Mouse (Mus musculus) frontal cortex, adult 2 months (tissue): ENCODE measurements around the gene Actrt2. TPM values are rescaled to one million over a fixed set of nuclear protein-coding genes. Genes with fewer than 3 reads are reported as not detected.
A peak's percentile ranks its signal among the peaks of the same experiment; 100 is the strongest.

Experiments
- DNase-seq, 2 experiments: peaks; one replicate each; pipeline ENCODE4 v3.0.0; 2022; ENCODE audit warnings: low spot score in 1 of 2; ENCODE audit errors: extremely low spot score in 1 of 2
- polyA plus RNA-seq: library from polyadenylated mRNA; depleted of rRNA; stranded (reverse); fragments of >200 nt; gene quantifications from 2 replicates; pipeline ENCODE4 v1.2.3, GENCODE M21; 2012; rRNA removed

Actrt2 gene
- not detected in 2 replicates for polyA plus RNA-seq

GRCm38 (mm10) chr4:154667767-154668166, at the start of gene Actrt2:
Gene Actrt2, minus strand, starts transcription at chr4:154667867.
- no peak for DNase-seq

GRCm38 (mm10) chr4:154709391-154710107, 41.9 kb upstream of the Actrt2 start:
- DNase-seq = no peak

- DNase-seq = no peak
These were observed 41.1 kb upstream of the Actrt2 start for GRCm38 (mm10) chr4:154708811-154709210.

- DNase-seq = no peak
These were observed 40.6 kb upstream of the Actrt2 start for GRCm38 (mm10) chr4:154708223-154708622.

- DNase-seq = no peak
These were observed 39.9 kb upstream of the Actrt2 start for GRCm38 (mm10) chr4:154707521-154707920.

- no peak for DNase-seq
These were observed 38.8 kb upstream of the Actrt2 start for GRCm38 (mm10) chr4:154706442-154706841.

GRCm38 (mm10) chr4:154705681-154706080, 38.0 kb upstream of the Actrt2 start:
- no peak for DNase-seq

GRCm38 (mm10) chr4:154705056-154705455, 37.4 kb upstream of the Actrt2 start:
- no peak for DNase-seq

GRCm38 (mm10) chr4:154704591-154704990, 36.9 kb upstream of the Actrt2 start:
- DNase-seq = no peak

GRCm38 (mm10) chr4:154703426-154704070, 35.9 kb upstream of the Actrt2 start:
- no peak for DNase-seq

GRCm38 (mm10) chr4:154702931-154703330, 35.3 kb upstream of the Actrt2 start:
- no peak for DNase-seq

GRCm38 (mm10) chr4:154702186-154702585, 34.5 kb upstream of the Actrt2 start:
- no peak for DNase-seq

GRCm38 (mm10) chr4:154700921-154701412, 33.3 kb upstream of the Actrt2 start:
- DNase-seq = no peak

- DNase-seq = no peak
These were observed 32.8 kb upstream of the Actrt2 start for GRCm38 (mm10) chr4:154700436-154700835.

GRCm38 (mm10) chr4:154699236-154699635, 31.6 kb upstream of the Actrt2 start:
- peak in 1 of 2 experiments; percentile 47 for DNase-seq

GRCm38 (mm10) chr4:154698631-154699030, 31.0 kb upstream of the Actrt2 start:
- DNase-seq = no peak

- DNase-seq = no peak
These were observed 30.4 kb upstream of the Actrt2 start for GRCm38 (mm10) chr4:154698021-154698590.

GRCm38 (mm10) chr4:154697476-154697875, 29.8 kb upstream of the Actrt2 start:
- DNase-seq = no peak

GRCm38 (mm10) chr4:154696552-154696951, 28.9 kb upstream of the Actrt2 start:
- no peak for DNase-seq

GRCm38 (mm10) chr4:154696146-154696545, 28.5 kb upstream of the Actrt2 start:
- no peak for DNase-seq

- DNase-seq = no peak
These were observed 26.7 kb upstream of the Actrt2 start for GRCm38 (mm10) chr4:154694361-154694760.
